Mouse (Mus musculus) erythroblast, embryonic 14.5 days (primary cell): ENCODE data around the gene Otulin.

Source experiments
- GATA1 ChIP-seq: IDR thresholded peaks from 2 replicates; pipeline ENCODE4 v1.6.1; 2012; ENCODE audit warnings: low read length, inconsistent platforms, mixed read lengths
- TAL1 ChIP-seq: IDR thresholded peaks from 3 replicates; pipeline ENCODE4 v1.6.1; 2012; ENCODE audit warnings: low read length, inconsistent platforms, mixed read lengths

DNA sequence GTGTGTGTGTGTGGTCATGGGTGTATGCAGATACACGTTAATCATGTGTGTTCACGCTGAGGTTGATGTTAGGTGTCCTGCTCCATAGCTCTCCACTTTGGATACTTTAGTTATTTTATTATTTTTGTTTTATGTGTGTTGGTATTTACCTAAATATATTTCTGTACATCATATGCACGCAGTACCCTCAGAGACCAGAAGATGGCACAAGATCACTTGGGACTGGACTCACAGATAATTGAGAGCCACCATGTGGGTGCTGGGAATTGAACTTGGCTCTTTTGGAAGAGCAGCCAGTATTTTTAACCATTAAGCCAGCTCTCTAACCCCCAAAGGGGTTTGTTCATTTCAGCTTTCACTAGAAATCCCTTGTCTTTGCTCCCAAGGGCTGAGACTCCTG lies 48.1 kb downstream of the Otulin start:
- TF ChIP-seq GATA1 = no peak
- no peak for TF ChIP-seq TAL1
